Mouse (Mus musculus) brown adipose tissue, adult 24 weeks (tissue): ENCODE results near the gene Tigd2. TPM values are rescaled to one million over a fixed set of nuclear protein-coding genes. Genes with fewer than 3 reads are reported as not detected.
"Not testable (repeated sequence)": the region's sequence is repeated elsewhere in the genome, so short reads cannot be mapped to it uniquely, and the experiment has no call there.

Experiments used
- H3K27ac ChIP-seq: fragments of 200-500 bp; replicated peaks from 2 replicates; pipeline ENCODE4 v1.5.1; 2012; ENCODE audit warnings: low read depth, mild to moderate bottlenecking, low read length
- H3K4me1 ChIP-seq: fragments of 200-500 bp; 2 replicates; pipeline ENCODE4 v1.6.1; 2012; ENCODE audit warnings: low read length, mixed read lengths; ENCODE audit not compliant: control insufficient read depth, insufficient read depth, insufficient read length
- H3K4me3 ChIP-seq: fragments of 200-500 bp; 2 replicates; pipeline ENCODE4 v1.5.1; 2012; ENCODE audit warnings: low read depth, mild to moderate bottlenecking, low read length, moderate library complexity; ENCODE audit not compliant: insufficient read depth
- polyA plus RNA-seq: library from polyadenylated mRNA; stranded (reverse); fragments of >200 nt; gene quantifications from 2 replicates; pipeline ENCODE4 v1.2.4, GENCODE M21; 2012; ENCODE audit not compliant: missing spikeins, insufficient read depth, insufficient read length

Gene Tigd2
- 9.4 and 12.2 TPM in 2 replicates for polyA plus RNA-seq

- peak within 1 kb of the TSS; percentile 93 for H3K4me3 ChIP-seq
- H3K4me1 ChIP-seq, result no peaks in the 10 kb centered on the region; the same call in 1 of the 2 replicates
- peak within 1 kb of the TSS; percentile 64 for H3K27ac ChIP-seq
Measured at GRCm38 (mm10) chr6:59208685-59209298, at the start of gene Tigd2. Gene Tigd2 (plus strand): TSS chr6:59208870.

DNA sequence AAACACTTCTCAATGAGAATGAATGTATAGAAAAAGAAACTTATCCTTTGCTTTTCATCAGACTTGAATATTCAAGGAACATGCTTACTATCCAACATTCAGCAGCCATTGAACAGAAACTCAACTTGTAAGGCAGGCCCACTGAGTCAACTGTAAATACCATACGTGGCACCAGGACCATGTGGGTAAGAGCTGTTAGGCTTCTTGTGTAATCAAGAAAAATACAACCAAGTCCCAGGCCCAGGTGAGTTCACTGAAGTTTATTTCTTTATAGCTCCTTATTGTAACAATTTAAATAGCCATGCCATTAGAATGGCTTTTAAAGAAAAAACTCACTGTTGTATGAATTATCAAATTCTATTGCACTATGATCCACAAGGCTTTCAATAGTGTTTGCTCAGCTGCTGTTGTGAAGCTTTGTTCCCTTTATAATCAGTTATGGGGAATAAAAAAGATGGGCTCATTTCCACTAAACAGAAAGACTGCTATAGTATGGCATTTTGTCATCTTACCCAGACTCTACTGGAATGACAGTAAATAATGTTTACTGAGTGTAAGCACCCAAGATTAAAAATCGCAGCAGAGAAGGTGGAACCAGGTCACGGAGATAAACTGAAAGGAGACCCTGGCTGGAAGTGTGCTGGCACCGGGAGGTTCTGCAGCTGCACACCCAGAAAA lies 46.7 kb upstream of the Tigd2 start:
- Histone ChIP-seq H3K4me3 (no peak overlapping the region), H3K27ac (no peak overlapping the region), H3K4me1 (no peaks in the 10 kb centered on the region)

- Histone ChIP-seq H3K4me1 (no peaks in the 10 kb centered on the region), H3K4me3 (no peak overlapping the region), H3K27ac (no peak overlapping the region)
Measured at GRCm38 (mm10) chr6:59162887-59163286, 45.8 kb upstream of the Tigd2 start.

GRCm38 (mm10) chr6:59163407-59163806 lies 45.3 kb upstream of the Tigd2 start:
- Histone ChIP-seq H3K4me1 (no peaks in the 10 kb centered on the region), H3K27ac (no peak overlapping the region), H3K4me3 (no peak overlapping the region)

GRCm38 (mm10) chr6:59168939-59169338 lies 39.7 kb upstream of the Tigd2 start:
- Histone ChIP-seq H3K4me3 (no peak overlapping the region), H3K27ac (no peak overlapping the region), H3K4me1 (no peaks in the 10 kb centered on the region)

DNA sequence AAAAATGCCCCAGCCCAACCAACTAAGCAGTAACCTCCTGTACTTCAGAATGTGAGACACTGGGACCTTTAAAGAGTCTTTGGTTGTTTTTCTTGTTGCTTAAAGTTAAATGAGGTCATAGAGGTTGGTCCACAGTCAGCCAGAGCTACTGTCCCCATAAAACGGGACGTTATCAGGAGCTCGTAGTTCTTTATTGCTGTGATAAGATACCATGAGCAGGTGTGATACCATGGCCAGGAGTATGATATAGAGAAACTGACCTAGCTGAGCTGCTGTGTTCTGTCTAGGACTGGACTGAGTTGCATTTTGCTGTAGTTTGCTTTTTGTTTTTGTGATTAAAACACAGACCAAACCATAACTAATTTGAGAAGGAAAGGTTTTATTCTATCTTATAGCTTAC lies 37.4 kb upstream of the Tigd2 start:
- H3K27ac ChIP-seq, result no peak overlapping the region
- no peaks in the 10 kb centered on the region for H3K4me1 ChIP-seq

DNA sequence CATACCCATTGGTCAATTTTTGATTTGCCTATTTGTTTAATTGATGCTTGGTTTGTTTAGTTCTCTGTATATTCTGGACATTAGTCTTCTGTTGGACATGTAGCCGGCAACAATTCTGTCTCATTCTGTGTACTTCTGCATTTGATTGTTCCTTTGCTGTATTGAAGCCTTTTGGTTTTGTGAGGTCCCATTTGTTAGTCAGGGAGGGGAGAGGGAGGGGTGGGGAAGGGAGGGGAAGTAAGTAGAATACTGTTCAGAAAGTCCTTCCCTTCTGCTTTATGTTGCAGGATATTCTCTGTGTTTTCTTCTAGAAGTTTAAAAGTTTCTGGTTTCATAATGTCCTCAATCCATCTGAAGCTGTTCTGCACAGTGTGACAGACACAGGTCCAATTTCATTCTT lies 34.7 kb upstream of the Tigd2 start:
- Histone ChIP-seq H3K4me1 (no peaks in the 10 kb centered on the region), H3K4me3 (no peak overlapping the region), H3K27ac (no peak overlapping the region)

More for the DNA sequence above, 37.4 kb upstream of the Tigd2 start:
- H3K4me3 ChIP-seq, result no peak overlapping the region

GRCm38 (mm10) chr6:59178051-59178450 lies 30.6 kb upstream of the Tigd2 start:
- Histone ChIP-seq H3K4me1 (no peaks in the 10 kb centered on the region), H3K4me3 (no peak overlapping the region), H3K27ac (peak overlapping the region; percentile 69)

- Histone ChIP-seq H3K4me1 (no peaks in the 10 kb centered on the region), H3K4me3 (no peak overlapping the region), H3K27ac (no peak overlapping the region)
Measured at GRCm38 (mm10) chr6:59180376-59180996, 28.2 kb upstream of the Tigd2 start.

DNA sequence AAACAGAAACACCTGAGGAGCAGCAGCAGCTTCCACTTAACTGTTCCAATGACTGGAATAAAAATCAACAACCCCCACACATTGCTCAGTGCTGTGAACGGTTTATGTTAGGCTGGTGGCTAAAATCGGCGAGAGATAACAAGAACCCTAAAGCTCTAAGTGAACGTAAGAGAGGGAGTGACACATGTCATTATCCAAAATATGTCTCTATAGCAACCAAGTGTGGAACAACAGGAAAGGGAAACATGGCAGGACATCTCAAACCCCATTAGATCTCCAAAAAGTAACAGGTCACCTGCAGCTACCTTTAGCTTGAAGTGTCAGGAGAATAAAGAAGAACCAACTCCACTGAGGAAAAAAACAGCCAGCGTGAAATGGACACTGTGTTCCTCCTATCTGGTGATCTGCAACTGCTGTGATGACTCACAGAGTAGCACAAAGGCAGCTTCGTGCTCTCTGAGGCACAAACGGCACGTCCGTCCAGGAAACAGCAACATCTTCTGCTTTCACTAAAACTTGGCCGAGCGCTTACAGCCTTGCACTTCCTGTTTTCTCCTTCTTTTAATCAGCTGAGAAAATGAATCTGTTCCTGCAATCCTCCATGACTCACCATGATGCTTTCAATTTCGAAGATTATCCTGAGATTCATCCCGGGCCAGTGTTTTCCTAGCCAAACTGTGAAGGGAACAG lies 23.5 kb upstream of the Tigd2 start:
- H3K27ac ChIP-seq, result 0 out of 2 replicates have a peak overlapping the region, but pooled peaks have one; percentile 24
- H3K4me3 ChIP-seq, result no peak overlapping the region
- H3K4me1 ChIP-seq, result no peaks in the 10 kb centered on the region

DNA sequence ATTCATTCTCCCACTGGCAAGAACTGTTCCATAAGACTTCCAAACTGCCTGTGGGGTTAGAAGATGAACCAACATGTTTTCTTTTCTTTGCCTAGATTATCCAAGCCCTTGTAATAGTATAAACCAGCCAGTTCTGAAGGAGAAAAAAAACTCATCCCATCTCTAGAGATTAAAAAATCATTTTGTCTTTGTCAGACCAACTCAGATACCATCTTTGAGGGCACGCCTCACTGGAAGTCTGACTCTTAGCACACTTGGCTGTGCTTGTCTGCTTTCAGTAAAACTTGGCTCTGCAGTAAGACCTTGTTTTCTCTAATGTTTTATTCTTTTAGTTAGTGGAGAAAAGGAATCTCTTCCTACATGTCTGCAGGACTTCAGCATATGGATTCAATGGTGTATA lies 18.7 kb upstream of the Tigd2 start:
- Histone ChIP-seq H3K4me3 (no peak overlapping the region), H3K27ac (no peak overlapping the region), H3K4me1 (no peaks in the 10 kb centered on the region)

GRCm38 (mm10) chr6:59194518-59194917 lies 14.2 kb upstream of the Tigd2 start:
- H3K27ac ChIP-seq, H3K4me3 ChIP-seq: not testable (repeated sequence)

GRCm38 (mm10) chr6:59195849-59196635 lies 12.6 kb upstream of the Tigd2 start:
- H3K4me3 ChIP-seq, result no peak overlapping the region
- no peak overlapping the region for H3K27ac ChIP-seq
- no peaks in the 10 kb centered on the region for H3K4me1 ChIP-seq

More at GRCm38 (mm10) chr6:59194518-59194917, 14.2 kb upstream of the Tigd2 start:
- H3K4me1 ChIP-seq, result not testable (repeated sequence)

DNA sequence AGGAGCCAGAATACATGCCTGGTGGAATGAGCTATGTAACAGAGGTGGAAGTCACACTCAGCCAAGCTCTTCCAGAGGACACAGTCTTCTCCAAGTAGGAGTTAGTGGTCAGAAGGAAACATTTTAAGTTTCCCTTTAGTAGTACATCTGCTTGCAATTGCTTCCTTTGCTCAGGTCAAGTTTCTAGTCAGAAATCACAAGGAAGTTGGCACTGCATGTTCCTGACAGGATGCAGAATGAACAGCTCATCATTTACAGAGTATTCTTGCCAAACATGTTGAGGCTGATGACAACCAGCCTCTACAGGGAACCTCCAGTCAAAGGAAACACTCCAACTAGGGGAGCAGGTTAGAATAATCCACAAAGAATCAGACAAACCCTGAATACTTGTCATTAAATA lies 11.9 kb upstream of the Tigd2 start:
- Histone ChIP-seq H3K27ac (no peak overlapping the region), H3K4me3 (no peak overlapping the region), H3K4me1 (no peaks in the 10 kb centered on the region)
